Comparison of ENCODE assay signal across 35 mouse cellular contexts in genomic region chr5:115085675-115086074, GRCm38 (mm10). TPM values are rescaled to one million over a fixed set of nuclear protein-coding genes. Genes with fewer than 3 reads are reported as not detected.
"Had no signal": no experiment of that assay in that cellular context is flagged by ENCODE, and none has a peak within 500 bp of the region (broad histone marks: within the 10 kb centered on the region; RNA-seq: fewer than 3 reads in every experiment).

No protein-coding gene starts in this region.

- H3K27me3 ChIP-seq: heart, embryonic 12.5 days; hindbrain, embryonic 12.5 days; intestine, embryonic 15.5 days; limb, embryonic 12.5 days; liver, embryonic 13.5 days; liver, embryonic 15.5 days had no signal

- ATAC-seq: hindbrain, embryonic 16.5 days; inflammation-experienced regulatory T-cells, adult 6 months; intestine, embryonic 15.5 days; intestine, postnatal 0 days; liver, postnatal 0 days had no signal

- H3K9me3 ChIP-seq: heart, embryonic 10.5 days; heart, embryonic 12.5 days; hindbrain, embryonic 12.5 days; intestine, embryonic 15.5 days; limb, embryonic 10.5 days; limb, embryonic 12.5 days; liver, embryonic 13.5 days; liver, embryonic 15.5 days had no signal

- H3K4me1 ChIP-seq: heart, embryonic 10.5 days; heart, embryonic 12.5 days; hindbrain, embryonic 10.5 days; hindbrain, embryonic 12.5 days; intestine, embryonic 15.5 days; limb, embryonic 10.5 days; limb, embryonic 12.5 days had no signal

- H3K4me2 ChIP-seq: heart, embryonic 12.5 days; hindbrain, embryonic 12.5 days; hindbrain, embryonic 14.5 days; intestine, embryonic 15.5 days; limb, embryonic 12.5 days; liver, embryonic 11.5 days; liver, embryonic 13.5 days; liver, embryonic 15.5 days had no signal

- H3K27ac ChIP-seq: heart, embryonic 10.5 days; hindbrain, embryonic 10.5 days; hindbrain, embryonic 12.5 days; hindbrain, embryonic 14.5 days; intestine, embryonic 15.5 days; layer of hippocampus, adult 2 months; left cerebral cortex, adult 2 months; limb, embryonic 10.5 days; limb, embryonic 12.5 days; liver, embryonic 13.5 days; liver, embryonic 15.5 days had no signal

- H3K9ac ChIP-seq: heart, embryonic 12.5 days; hindbrain, embryonic 12.5 days; hindbrain, embryonic 14.5 days; intestine, embryonic 15.5 days; limb, embryonic 12.5 days; liver, embryonic 13.5 days; liver, embryonic 15.5 days; liver, postnatal 0 days had no signal

- DNase-seq: gastrocnemius, postnatal 10 days; gastrocnemius, postnatal 25 days; heart, adult 18-20 months; heart, postnatal 10 days; heart, postnatal 4 days; kidney, adult 18-20 months; kidney, adult 8-10 months; kidney, postnatal 10 days; kidney, postnatal 25 days; kidney, postnatal 4 days; liver; liver, embryonic 13.5 days; liver, postnatal 0 days had no signal

- H3K4me3 ChIP-seq: heart, embryonic 10.5 days; heart, embryonic 12.5 days; hindbrain, embryonic 10.5 days; hindbrain, embryonic 12.5 days; intestine, embryonic 15.5 days; layer of hippocampus, adult 2 months; left cerebral cortex, adult 2 months; limb, embryonic 10.5 days; limb, embryonic 12.5 days; liver, embryonic 13.5 days; liver, embryonic 15.5 days had no signal

RNA-seq across cellular contexts. Expression of gene Gm10401, which starts 12.4 kb away (rescaled TPM):
- total RNA-seq: gastrocnemius, postnatal 10 days; gastrocnemius, postnatal 25 days; gastrocnemius, postnatal 4 days; heart, adult 18-20 months; heart, adult 8-10 months; heart, postnatal 10 days; heart, postnatal 25 days; heart, postnatal 4 days; layer of hippocampus, adult 2 months; layer of hippocampus, postnatal 10 days; layer of hippocampus, postnatal 25 days; left cerebral cortex, adult 2 months; left cerebral cortex, postnatal 14 days; left cerebral cortex, postnatal 36 days had no signal
